In the genomic region with DNA sequence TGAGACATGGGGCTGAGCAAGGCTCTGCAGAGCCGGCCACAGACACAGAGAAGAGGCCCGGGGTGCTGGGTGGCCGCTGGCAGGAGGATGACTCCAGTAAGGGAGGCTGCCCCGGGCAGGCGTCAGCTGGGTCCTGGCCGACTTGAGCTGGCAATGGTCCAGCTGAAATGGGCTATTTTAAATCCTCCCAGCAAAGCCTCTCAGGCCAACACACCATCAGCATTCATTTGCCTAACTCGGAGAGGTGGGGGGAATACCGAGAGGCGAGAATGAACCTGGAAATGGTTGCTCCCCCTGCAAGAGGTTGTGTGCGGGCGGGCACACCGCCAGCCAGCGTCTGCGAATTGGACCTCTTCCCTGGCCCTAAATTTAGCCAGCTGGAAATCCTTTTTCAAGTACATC, we compare ENCODE assay signal across 10 mouse cellular contexts. TPM values are rescaled to one million over a fixed set of nuclear protein-coding genes. Genes with fewer than 3 reads are reported as not detected.
DNase-seq lines count a peak whose midpoint lies in the region; ATAC-seq and TF ChIP-seq lines count a peak whose summit lies in the region.
"Had no signal": no experiment of that assay in that cellular context is flagged by ENCODE, and none has a peak within 500 bp of the region (broad histone marks: within the 10 kb centered on the region; RNA-seq: fewer than 3 reads in every experiment).

No protein-coding gene starts in this region.

- no peak overlapping the region for H3K9ac ChIP-seq in forebrain, embryonic 12.5 days
- no peak overlapping the region for H3K9ac ChIP-seq in heart, embryonic 14.5 days (ENCODE audit: low read length)

- no peak for TF ChIP-seq POLR2A in lung, adult 2 months (IDR thresholded peaks at IDR 0.05; ENCODE audit: borderline replicate concordance, extremely low read depth, low read depth, low read length)

- H3K4me3 ChIP-seq in lung, adult 2 months (replicated peaks; ENCODE audit: extremely low read depth, low read depth, low read length): no peak overlapping the region
- H3K4me3 ChIP-seq in forebrain, embryonic 12.5 days (replicated peaks): no peak overlapping the region
- no peak overlapping the region for H3K4me3 ChIP-seq in heart, embryonic 14.5 days (ENCODE audit: control insufficient read depth in 1 of 2, insufficient read depth in 1 of 2, low read depth in 1 of 2, low read length in 2 of 2)
- H3K4me3 ChIP-seq: erythroblast, embryonic 14.5 days had no signal

- H3K27ac ChIP-seq in forebrain, embryonic 12.5 days: peak overlapping the region; percentile 63
- H3K27ac ChIP-seq in heart, embryonic 14.5 days (replicated peaks in 1 of 2; ENCODE audit: control insufficient read depth in 1 of 2, insufficient read depth in 1 of 2, low read depth in 2 of 2, low read length in 2 of 2): peak overlapping the region; percentile 45 to 56; a peak in 2 of 4 replicates

- TF ChIP-seq CTCF in lung, adult 2 months (IDR thresholded peaks at IDR 0.05; ENCODE audit: insufficient read depth, low read length): no peak

- 0 out of 2 replicates have a peak overlapping the region, but pooled peaks have one; percentile 4 for H3K4me2 ChIP-seq in forebrain, embryonic 12.5 days
- H3K4me2 ChIP-seq in heart, embryonic 14.5 days (ENCODE audit: low read length): peak overlapping the region; percentile 40

- no peaks in the 10 kb centered on the region for H3K9me3 ChIP-seq in forebrain, embryonic 12.5 days
- H3K9me3 ChIP-seq in heart, embryonic 14.5 days (ENCODE audit: control insufficient read depth, low read length): no peaks in the 10 kb centered on the region

- no peaks in the 10 kb centered on the region for H3K4me1 ChIP-seq in lung, adult 2 months (ENCODE audit: control insufficient read depth, insufficient read depth, low read length)
- H3K4me1 ChIP-seq in forebrain, embryonic 12.5 days: peaks cover 53% of the 10 kb centered on the region
- peaks cover 14 to 18% of the 10 kb centered on the region in 2 experiments for H3K4me1 ChIP-seq in heart, embryonic 14.5 days (ENCODE audit: control insufficient read depth in 2 of 2, insufficient read depth in 2 of 2, low read length in 2 of 2)

- peak; percentile 39; the same call in 1 of the 2 replicates for ATAC-seq in forebrain, embryonic 12.5 days (ENCODE audit: low FRiP score)
- peak; percentile 62 for ATAC-seq in heart, embryonic 14.5 days (ENCODE audit: insufficient number of reproducible peaks, insufficient read depth, low FRiP score, low read depth)
- no peak for ATAC-seq in megakaryocyte progenitor cell, adult 5-6 weeks (replicated peaks; ENCODE audit: poor library complexity)
- ATAC-seq in monocyte, adult 5-6 weeks (replicated peaks; ENCODE audit: insufficient number of reproducible peaks, low FRiP score, low TSS enrichment, poor library complexity, severe bottlenecking): no peak

- peak; percentile 7 to 13 for DNase-seq in lung, adult 18-20 months
- DNase-seq in lung, adult 2 months: no peak
- DNase-seq in left cerebral cortex, adult 8-10 months (ENCODE audit: low spot score in 2 of 2): peak; percentile 39 to 66
- DNase-seq in right cerebral cortex, adult 2 months (ENCODE audit: low spot score in 2 of 2): peak; percentile 59 to 76

- WGBS in lung, adult 2 months: 45% methylated on average over 14 of the region's 14 CpGs
- WGBS in forebrain, embryonic 12.5 days: 46% methylated on average over 14 of the region's 14 CpGs
- 24% methylated on average over 14 of the region's 14 CpGs for WGBS in heart, embryonic 14.5 days

- H3K36me3 ChIP-seq in forebrain, embryonic 12.5 days (replicated peaks): no peaks in the 10 kb centered on the region
- no peaks in the 10 kb centered on the region for H3K36me3 ChIP-seq in heart, embryonic 14.5 days (ENCODE audit: control insufficient read depth, insufficient read depth, low read length)
- H3K36me3 ChIP-seq: G1E had no signal

- H3K27me3 ChIP-seq in forebrain, embryonic 12.5 days: no peaks in the 10 kb centered on the region; the same call in none of the 2 replicates
- H3K27me3 ChIP-seq in heart, embryonic 14.5 days (ENCODE audit: control insufficient read depth, insufficient read depth, low read length): peaks cover 6% of the 10 kb centered on the region

RNA-seq across cellular contexts. Expression of a gene that starts 30.9 kb away (rescaled TPM):
- 0.13 TPM in 1 of 2 replicates, not detected in the other for polyA plus RNA-seq in lung, adult 2 months (2012; rRNA removed)
- polyA plus RNA-seq in forebrain, embryonic 12.5 days (2016; fragmentation: Nextera tagmentation; extraction: Ambion mirVana): not detected in 2 replicates
- polyA plus RNA-seq in heart, embryonic 14.5 days (2014; fragmentation: Nextera tagmentation; extraction: Ambion mirVana): not detected in 2 replicates
- not detected for total RNA-seq in left cerebral cortex, adult 8-10 months (2022)
- not detected in 2 replicates for total RNA-seq in megakaryocyte progenitor cell, adult 5-6 weeks (2015)
- not detected in 2 replicates for total RNA-seq in megakaryocyte progenitor cell, adult 5-6 weeks (2017)
- not detected in 3 replicates for total RNA-seq in monocyte, adult 5-6 weeks (2017)
- total RNA-seq: G1E had no signal
- polyA plus RNA-seq: erythroblast, embryonic 14.5 days; G1E had no signal

RNA-seq across cellular contexts. Expression of a gene that starts 45.7 kb away (rescaled TPM):
- 1.3 and 1.9 TPM in 2 replicates for polyA plus RNA-seq in lung, adult 2 months (2012; rRNA removed)
- polyA plus RNA-seq in forebrain, embryonic 12.5 days (2016; fragmentation: Nextera tagmentation; extraction: Ambion mirVana): 17.0 and 19.6 TPM in 2 replicates
- 0.09 and 0.16 TPM in 2 replicates for polyA plus RNA-seq in heart, embryonic 14.5 days (2014; fragmentation: Nextera tagmentation; extraction: Ambion mirVana)
- total RNA-seq in left cerebral cortex, adult 8-10 months (2022): 100 to 1,000 TPM; 295 to 336 (median 323) TPM
- not detected in 2 replicates for total RNA-seq in megakaryocyte progenitor cell, adult 5-6 weeks (2015)
- not detected in 2 replicates for total RNA-seq in megakaryocyte progenitor cell, adult 5-6 weeks (2017)
- total RNA-seq in monocyte, adult 5-6 weeks (2017): not detected in 3 replicates
- polyA plus RNA-seq: G1E had no signal

Comparison
In these comparisons a context has a peak if more than half of its experiments do, and no peak if none do; other contexts are left out.
1. ATAC-seq: peak in forebrain, embryonic 12.5 days (single experiment) and heart, embryonic 14.5 days (single experiment); none in megakaryocyte progenitor cell, adult 5-6 weeks (single experiment) and monocyte, adult 5-6 weeks (single experiment).
2. RNA of a gene that starts 45.7 kb away (total RNA-seq): 295 to 336 TPM in left cerebral cortex, adult 8-10 months; not detected in megakaryocyte progenitor cell, adult 5-6 weeks and not detected in monocyte, adult 5-6 weeks; every median in the first group is over 100 times any median in the second.